Mouse (Mus musculus) bone marrow macrophage, adult 2 months (primary cell): Measurements from ENCODE around the gene Sept4.

ENCODE experiments used
- CTCF ChIP-seq: IDR thresholded peaks from 2 replicates; pipeline ENCODE4 v1.5.1; 2012; ENCODE audit warnings: low read depth, mild to moderate bottlenecking, low read length, moderate library complexity
- POLR2A ChIP-seq: IDR thresholded peaks from 2 replicates; pipeline ENCODE4 v1.6.1; 2012; ENCODE audit warnings: mild to moderate bottlenecking, low read depth, low read length, borderline replicate concordance

DNA sequence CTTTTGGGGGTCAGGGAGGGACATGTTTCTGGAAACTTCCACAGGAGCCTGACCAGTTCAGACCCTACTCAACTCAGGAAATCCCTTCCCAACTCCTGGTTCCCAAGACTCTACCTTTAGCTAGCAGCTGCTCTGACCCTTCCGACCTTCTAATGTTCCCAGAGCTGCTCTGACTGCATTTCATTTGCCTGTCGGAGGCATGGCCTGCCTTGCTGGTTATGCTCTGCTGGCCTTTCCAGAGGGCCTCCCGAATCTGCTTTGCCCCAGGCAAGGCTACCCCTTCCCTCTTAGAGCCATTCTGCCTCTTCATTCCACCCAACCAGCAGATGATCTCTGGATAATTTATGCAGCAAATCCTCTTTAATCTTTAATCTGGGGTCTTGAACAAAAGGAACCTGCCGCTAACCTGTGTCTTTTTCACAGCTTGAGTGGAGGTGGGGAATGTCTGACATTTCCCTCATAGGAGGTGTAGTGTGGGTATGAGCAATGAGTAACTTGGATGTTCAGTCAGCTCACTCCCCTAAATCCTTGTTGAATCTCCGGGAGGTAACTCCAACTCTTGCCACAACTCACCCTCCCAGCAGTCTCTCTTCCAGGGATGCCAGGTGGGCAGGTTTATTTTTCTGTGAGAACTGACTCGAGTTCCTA is 9.0 kb downstream of the Sept4 start:
- TF ChIP-seq CTCF: no peak
- no peak for TF ChIP-seq POLR2A
